Mouse (Mus musculus): Measurements from ENCODE around the gene Bcas3.
"Not testable (repeated sequence)": the region's sequence is repeated elsewhere in the genome, so short reads cannot be mapped to it uniquely, and the experiment has no call there.

Gene Bcas3

GRCm38 (mm10) chr11:85704062-85704748 is 351.2 kb downstream of the Bcas3 start:
- DNase-seq (ENCODE audit: extremely low read depth, low read depth), result no peak

- DNase-seq (ENCODE audit: extremely low read depth, low read depth), result peak; percentile 14
Observed at GRCm38 (mm10) chr11:85706630-85707029, 353.7 kb downstream of the Bcas3 start.

- DNase-seq (ENCODE audit: extremely low read depth, low read depth), result no peak
Observed at GRCm38 (mm10) chr11:85707496-85707895, 354.5 kb downstream of the Bcas3 start.

- no peak for DNase-seq (ENCODE audit: extremely low read depth, low read depth)
Observed at GRCm38 (mm10) chr11:85709147-85709546, 356.2 kb downstream of the Bcas3 start.

GRCm38 (mm10) chr11:85710155-85710554 is 357.2 kb downstream of the Bcas3 start:
- no peak for DNase-seq (ENCODE audit: extremely low read depth, low read depth)

- no peak for DNase-seq (ENCODE audit: extremely low read depth, low read depth)
Observed at GRCm38 (mm10) chr11:85712026-85712804, 359.2 kb downstream of the Bcas3 start.

GRCm38 (mm10) chr11:85712860-85713813 is 360.2 kb downstream of the Bcas3 start:
- peak; percentile 36 for DNase-seq (ENCODE audit: extremely low read depth, low read depth)

GRCm38 (mm10) chr11:85713814-85714208 is 360.8 kb downstream of the Bcas3 start:
- no peak for DNase-seq (ENCODE audit: extremely low read depth, low read depth)

- DNase-seq (ENCODE audit: extremely low read depth, low read depth), result no peak
Observed at GRCm38 (mm10) chr11:85714312-85714931, 361.5 kb downstream of the Bcas3 start.

DNA sequence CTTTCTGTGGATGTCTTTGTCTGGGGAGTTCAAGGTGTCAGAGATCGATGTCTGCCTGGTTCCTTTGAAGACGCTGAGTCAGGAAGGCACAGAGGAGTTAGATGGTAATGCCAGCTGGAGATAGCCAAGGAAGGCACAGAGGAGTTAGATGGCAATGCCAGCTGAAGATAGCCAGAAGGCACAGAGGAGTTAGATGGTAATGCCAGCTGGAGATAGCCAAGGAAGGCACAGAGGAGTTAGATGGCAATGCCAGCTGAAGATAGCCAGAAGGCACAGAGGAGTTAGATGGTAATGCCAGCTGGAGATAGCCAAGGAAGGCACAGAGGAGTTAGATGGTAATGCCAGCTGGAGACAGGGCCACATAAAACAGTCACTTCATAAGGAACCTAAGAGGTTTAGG is 363.8 kb downstream of the Bcas3 start:
- DNase-seq (ENCODE audit: extremely low read depth, low read depth), result not testable (repeated sequence)

- DNase-seq (ENCODE audit: extremely low read depth, low read depth), result no peak
Observed at GRCm38 (mm10) chr11:85719091-85719490, 366.1 kb downstream of the Bcas3 start.

GRCm38 (mm10) chr11:85719766-85720165 is 366.8 kb downstream of the Bcas3 start:
- DNase-seq (ENCODE audit: extremely low read depth, low read depth), result no peak

DNA sequence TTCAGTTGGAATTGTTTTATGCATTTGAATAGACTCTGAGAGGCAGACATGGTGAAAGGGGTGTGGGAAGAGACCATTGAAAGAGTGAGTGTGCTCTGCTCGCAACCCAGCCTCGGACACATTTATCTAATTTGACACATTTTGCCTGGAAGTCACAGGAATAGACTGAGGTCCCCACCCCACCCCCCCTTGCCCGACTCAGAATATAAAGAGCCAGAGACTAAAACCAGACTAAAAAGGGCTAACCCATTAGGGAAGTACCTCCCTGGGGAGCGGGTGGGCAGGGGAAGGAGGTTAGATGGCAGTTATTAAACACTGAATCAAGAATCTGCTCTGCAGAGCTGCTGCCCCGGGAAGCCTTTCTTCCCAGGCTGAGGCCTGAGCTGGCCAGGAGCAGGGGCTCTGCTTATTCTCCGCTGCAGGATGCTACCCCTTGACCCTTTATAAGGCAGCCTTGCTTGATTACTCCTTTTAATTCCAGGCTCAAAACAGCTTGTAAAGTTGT is 367.4 kb downstream of the Bcas3 start:
- peak; percentile 19 for DNase-seq (ENCODE audit: extremely low read depth, low read depth)

DNA sequence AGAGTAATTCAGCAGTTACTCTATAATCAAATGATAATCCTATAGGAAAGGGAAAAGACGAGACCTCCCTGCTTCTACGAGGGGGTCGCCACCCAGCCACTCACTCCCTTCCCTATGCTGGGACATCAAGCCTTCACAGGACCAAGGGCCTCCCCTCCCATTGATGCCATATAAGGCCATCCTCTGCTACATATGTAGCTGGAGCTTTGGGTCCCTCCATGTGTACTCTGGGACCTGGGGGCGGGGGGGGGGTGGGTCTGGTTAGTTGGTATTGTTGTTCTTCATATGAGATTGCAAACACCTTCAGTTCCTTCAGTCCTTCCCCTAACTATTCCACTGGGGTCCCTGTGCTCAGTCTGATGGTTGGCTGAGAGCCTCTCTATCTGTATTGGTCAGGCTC is 369.0 kb downstream of the Bcas3 start:
- DNase-seq (ENCODE audit: extremely low read depth, low read depth), result no peak

DNA sequence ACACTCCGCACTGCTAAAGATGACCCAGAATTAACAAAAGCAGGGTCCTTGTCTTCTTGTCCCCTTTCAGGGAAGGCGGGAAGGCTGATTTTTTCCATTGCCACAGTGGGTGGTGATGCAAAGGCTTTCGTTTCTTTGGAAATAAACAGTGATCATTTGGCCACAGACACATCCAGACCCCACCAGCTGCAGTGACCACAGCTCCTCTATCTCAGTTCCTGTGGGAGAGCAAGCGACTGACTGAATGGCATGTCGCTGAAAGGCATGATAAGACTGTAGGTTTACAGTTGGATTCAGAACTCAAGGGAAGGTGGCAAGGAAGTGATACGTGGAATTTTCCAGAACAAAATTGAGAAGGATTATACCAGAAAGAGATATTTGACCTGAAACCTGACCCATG is 371.2 kb downstream of the Bcas3 start:
- DNase-seq (ENCODE audit: extremely low read depth, low read depth), result no peak

DNA sequence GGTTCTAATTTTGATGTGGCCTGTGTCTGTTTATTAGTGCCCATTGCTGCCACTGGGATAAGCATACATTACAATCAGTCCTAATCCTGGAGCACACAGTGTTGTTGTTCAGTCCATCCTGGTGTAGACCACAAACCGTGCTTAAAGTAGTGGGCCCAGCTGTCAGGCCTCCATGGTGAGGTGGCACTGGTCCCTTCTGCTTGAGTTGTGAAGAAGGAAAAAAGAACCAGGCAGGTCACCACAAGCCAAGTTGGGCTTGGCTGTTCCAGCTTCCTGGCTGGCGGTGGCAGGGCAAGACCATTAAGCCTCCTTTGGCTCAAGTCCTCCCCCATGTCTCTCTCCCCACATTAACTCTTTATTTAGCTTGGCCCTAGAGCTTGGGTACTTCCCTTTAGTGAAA is 376.8 kb downstream of the Bcas3 start:
- no peak for DNase-seq (ENCODE audit: extremely low read depth, low read depth)

DNA sequence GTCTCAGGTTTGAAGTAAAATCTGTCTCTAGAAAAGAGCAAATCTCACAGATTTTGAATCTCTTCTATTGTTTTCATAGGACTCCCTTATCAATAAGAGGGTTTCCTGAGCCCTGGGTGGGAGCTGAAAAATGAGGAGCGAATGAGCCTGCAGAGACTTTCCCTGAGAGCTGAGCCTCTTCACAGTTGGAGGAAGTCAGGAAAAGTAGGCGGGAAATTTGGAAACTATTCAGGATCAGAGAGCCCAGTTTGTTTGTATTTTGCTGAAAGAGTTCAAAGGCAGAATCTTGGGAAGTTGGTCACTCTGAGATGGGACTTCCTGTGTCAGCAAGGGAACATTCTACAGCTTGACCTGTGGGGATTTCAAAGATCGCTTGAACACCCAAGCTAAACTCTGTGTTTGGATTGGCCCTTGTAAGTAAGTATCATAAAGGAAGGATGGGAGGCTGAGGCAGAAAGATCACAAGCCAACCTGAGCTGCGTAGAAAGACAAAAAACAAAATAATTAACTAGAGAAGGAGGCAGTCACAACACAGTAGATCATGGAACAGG is 379.6 kb downstream of the Bcas3 start:
- no peak for DNase-seq (ENCODE audit: extremely low read depth, low read depth)

GRCm38 (mm10) chr11:85733577-85733976 is 380.6 kb downstream of the Bcas3 start:
- DNase-seq (ENCODE audit: extremely low read depth, low read depth), result no peak

DNA sequence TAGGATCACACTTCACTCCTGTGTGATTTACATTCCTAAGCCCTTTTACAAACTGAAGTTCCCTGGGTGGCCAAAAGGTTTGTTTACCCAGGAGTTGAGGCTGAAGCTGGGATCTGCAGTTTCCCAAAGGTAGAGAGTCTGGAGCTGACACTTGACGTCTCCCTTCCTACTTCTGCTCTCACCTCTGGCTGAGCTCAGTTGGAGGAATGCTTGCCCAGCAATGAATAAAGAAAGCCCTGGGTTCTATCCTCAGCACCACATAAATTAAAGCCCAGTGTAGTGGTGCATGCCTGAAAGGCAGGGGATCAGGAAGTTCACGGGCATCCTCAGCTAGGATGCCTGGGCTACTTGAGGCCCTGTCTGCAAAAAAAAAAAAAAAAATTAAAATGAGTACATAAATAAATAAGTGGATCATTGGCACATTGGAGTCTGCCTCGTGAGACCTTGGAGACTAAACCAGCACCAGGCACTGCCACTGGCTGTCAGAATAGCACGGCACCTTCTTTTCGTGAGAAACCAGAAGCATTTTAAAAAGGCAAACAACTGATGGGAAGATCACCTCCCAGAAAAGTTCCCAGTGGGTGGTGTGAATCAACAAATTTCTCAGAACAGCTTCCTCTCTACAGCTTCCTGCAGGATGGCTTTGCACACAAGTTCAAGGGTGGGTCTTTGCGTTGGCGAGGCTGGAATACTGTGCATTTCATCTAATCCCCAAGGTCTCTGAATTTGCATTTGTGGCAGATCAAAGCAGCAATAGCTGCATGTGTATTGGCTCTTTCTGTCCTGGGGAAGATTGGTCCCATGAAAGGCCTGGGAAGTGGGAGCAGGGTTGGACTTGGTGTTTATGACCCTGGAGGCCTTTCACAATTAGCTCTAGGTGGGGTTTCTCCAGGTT is 381.6 kb downstream of the Bcas3 start:
- no peak for DNase-seq (ENCODE audit: extremely low read depth, low read depth)

GRCm38 (mm10) chr11:85737227-85737626 is 384.3 kb downstream of the Bcas3 start:
- no peak for DNase-seq (ENCODE audit: extremely low read depth, low read depth)

Data from MEL-GATA-1-ER (cell line).